Mouse (Mus musculus) cerebellum, adult 2 months (tissue): ENCODE results near the gene Arrdc1.

Source experiments
- CTCF ChIP-seq: fragments of 200-500 bp; IDR thresholded peaks from 2 replicates; pipeline ENCODE4 v1.5.1; 2011; ENCODE audit warnings: low read depth, mild to moderate bottlenecking, control low read depth, low read length, moderate library complexity, borderline replicate concordance; ENCODE audit not compliant: insufficient read depth
- POLR2A ChIP-seq: fragments of 200-500 bp; IDR thresholded peaks from 2 replicates; pipeline ENCODE4 v1.6.1; 2011; ENCODE audit warnings: low read length, control low read depth, borderline replicate concordance; ENCODE audit not compliant: insufficient read depth

DNA sequence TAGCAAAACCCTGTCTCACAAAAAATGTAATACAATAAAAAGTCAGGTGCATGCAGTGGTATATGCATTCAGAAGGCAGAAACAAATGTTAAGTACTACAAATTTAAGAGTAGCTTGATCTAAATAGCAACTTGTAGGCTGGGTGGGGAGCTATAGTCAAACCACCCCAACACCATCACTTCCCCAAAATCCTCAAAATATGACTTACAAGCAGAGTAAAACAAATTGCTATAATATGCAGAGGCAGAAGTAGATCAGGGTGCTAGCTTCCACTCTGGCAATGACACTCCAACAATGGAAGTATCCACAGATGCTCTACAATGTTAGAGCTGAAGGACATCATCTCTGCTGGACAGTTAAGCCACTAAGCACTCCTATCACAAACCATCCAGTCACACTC lies 22.5 kb downstream of the Arrdc1 start:
- TF ChIP-seq CTCF (no peak), POLR2A (no peak)
